8 mouse cellular contexts compared by ENCODE assay signal in the genomic region with DNA sequence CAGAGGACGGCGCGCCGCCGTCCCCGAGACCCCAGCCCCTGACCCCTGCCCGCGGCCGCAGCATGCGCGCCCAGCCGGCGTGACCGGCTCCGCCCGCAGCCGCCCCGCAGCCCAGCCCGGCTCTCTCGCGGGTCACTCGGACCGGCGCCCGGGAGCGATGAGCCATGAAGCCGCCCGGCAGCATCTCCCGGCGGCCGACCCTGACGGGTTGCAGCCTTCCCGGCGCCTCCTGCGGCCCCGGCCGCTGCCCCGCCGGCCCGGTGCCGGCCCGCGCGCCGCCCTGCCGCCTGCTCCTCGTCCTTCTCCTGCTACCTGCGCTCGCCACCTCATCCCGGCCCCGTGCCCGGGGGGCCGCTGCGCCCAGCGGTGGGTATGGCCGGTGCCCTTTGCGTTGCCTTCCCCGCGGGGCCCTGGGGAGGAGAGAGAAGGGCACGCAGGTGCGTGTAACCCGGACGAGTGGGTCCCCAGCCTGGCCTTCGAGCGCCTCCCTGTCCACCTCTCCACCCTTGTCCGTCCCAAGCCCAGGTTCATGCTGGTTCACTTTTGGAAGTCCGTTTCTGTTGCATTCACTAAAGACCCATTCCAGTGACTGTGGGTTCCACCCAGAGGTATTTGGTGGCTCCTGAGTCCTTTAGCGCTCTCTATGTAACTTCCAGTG. TPM values are rescaled to one million over a fixed set of nuclear protein-coding genes. Genes with fewer than 3 reads are reported as not detected.
A peak's percentile ranks its signal among the peaks of the same experiment; 100 is the strongest.
DNase-seq lines count a peak whose midpoint lies in the region; ATAC-seq and TF ChIP-seq lines count a peak whose summit lies in the region.

No protein-coding gene starts in this region.

- no peak overlapping the region for H3K27ac ChIP-seq in kidney, postnatal 0 days
- H3K27ac ChIP-seq in cortical plate, adult 2 months (ENCODE audit: insufficient read depth, low read length) = peak overlapping the region; percentile 84
- no peak overlapping the region for H3K27ac ChIP-seq in liver, embryonic 12.5 days
- no peak overlapping the region for H3K27ac ChIP-seq in stomach, embryonic 16.5 days (ENCODE audit: low read length)

- no peak for TF ChIP-seq POLR2A in cortical plate, adult 2 months (IDR thresholded peaks at IDR 0.05; ENCODE audit: extremely low read depth, insufficient read depth, low read length)

- H3K4me2 ChIP-seq in kidney, postnatal 0 days (ENCODE audit: low read length) = peak overlapping the region; percentile 97
- peak overlapping the region; percentile 71 for H3K4me2 ChIP-seq in liver, embryonic 12.5 days
- peak overlapping the region; percentile 87 for H3K4me2 ChIP-seq in stomach, embryonic 16.5 days (ENCODE audit: low read depth, low read length)

- DNase-seq in kidney, postnatal 0 days (ENCODE audit: low spot score) = peak; percentile 14
- no peak for DNase-seq in kidney, adult 8-10 months
- peak; percentile 58 for DNase-seq in R1 (ENCODE audit: low read depth, low spot score)
- peak; percentile 23 for DNase-seq in heart, postnatal 4 days
- no peak for DNase-seq in thymus, postnatal 25 days

- H3K36me3 ChIP-seq in kidney, postnatal 0 days (ENCODE audit: insufficient read depth, low read length) = no peaks in the 10 kb centered on the region
- no peaks in the 10 kb centered on the region for H3K36me3 ChIP-seq in liver, embryonic 12.5 days
- no peaks in the 10 kb centered on the region for H3K36me3 ChIP-seq in stomach, embryonic 16.5 days (ENCODE audit: control insufficient read depth, insufficient read depth, low read length)

- H3K4me1 ChIP-seq in kidney, postnatal 0 days (replicated peaks; ENCODE audit: insufficient read depth, low read length) = peaks cover 10% of the 10 kb centered on the region
- H3K4me1 ChIP-seq in cortical plate, adult 2 months (ENCODE audit: control insufficient read depth, insufficient read depth, low read length) = peaks cover 9% of the 10 kb centered on the region
- no peaks in the 10 kb centered on the region for H3K4me1 ChIP-seq in liver, embryonic 12.5 days
- no peaks in the 10 kb centered on the region for H3K4me1 ChIP-seq in stomach, embryonic 16.5 days (ENCODE audit: control insufficient read depth, insufficient read depth, low read length)

- no peaks in the 10 kb centered on the region for H3K9me3 ChIP-seq in kidney, postnatal 0 days (replicated peaks; ENCODE audit: low read length)
- H3K9me3 ChIP-seq in liver, embryonic 12.5 days (replicated peaks) = no peaks in the 10 kb centered on the region
- no peaks in the 10 kb centered on the region for H3K9me3 ChIP-seq in stomach, embryonic 16.5 days (replicated peaks; ENCODE audit: control insufficient read depth, low read length)

- peak; percentile 71 for ATAC-seq in kidney, postnatal 0 days (replicated peaks; ENCODE audit: low FRiP score, low read depth)
- no peak for ATAC-seq in liver, embryonic 12.5 days
- ATAC-seq in stomach, embryonic 16.5 days (ENCODE audit: insufficient read depth, low FRiP score) = peak; percentile 33; the same call in 1 of the 2 replicates

- H3K9ac ChIP-seq in kidney, postnatal 0 days (ENCODE audit: low read depth, low read length) = peak overlapping the region; percentile 57
- no peak overlapping the region for H3K9ac ChIP-seq in liver, embryonic 12.5 days
- peak overlapping the region; percentile 67 for H3K9ac ChIP-seq in stomach, embryonic 16.5 days (ENCODE audit: low read length)

- H3K4me3 ChIP-seq in kidney, postnatal 0 days (replicated peaks; ENCODE audit: low read depth, low read length) = peak overlapping the region; percentile 52
- peak overlapping the region; percentile 64 for H3K4me3 ChIP-seq in cortical plate, adult 2 months (ENCODE audit: insufficient read depth, low read length)
- peak overlapping the region; percentile 53 for H3K4me3 ChIP-seq in liver, embryonic 12.5 days
- peak overlapping the region; percentile 65 for H3K4me3 ChIP-seq in stomach, embryonic 16.5 days (replicated peaks; ENCODE audit: low read length)

- under 1% methylated on average over 50 of the region's 68 CpGs for WGBS in kidney, postnatal 0 days
- 2% methylated on average over 44 of the region's 68 CpGs for WGBS in liver, embryonic 12.5 days (ENCODE audit: insufficient replicate concordance)
- 2% methylated on average over 58 of the region's 68 CpGs for WGBS in stomach, embryonic 16.5 days

- no peak for TF ChIP-seq CTCF in kidney, postnatal 0 days (IDR thresholded peaks at IDR 0.05; ENCODE audit: low read depth)
- TF ChIP-seq CTCF in cortical plate, adult 2 months (IDR thresholded peaks at IDR 0.05; ENCODE audit: extremely low read depth, insufficient read depth, low read length) = no peak

- H3K27me3 ChIP-seq in kidney, postnatal 0 days (ENCODE audit: insufficient read depth, low read length) = 0 out of 2 replicates have a peak, but pooled peaks cover 12% of the 10 kb centered on the region
- peaks cover 71% of the 10 kb centered on the region for H3K27me3 ChIP-seq in liver, embryonic 12.5 days (replicated peaks)
- H3K27me3 ChIP-seq in stomach, embryonic 16.5 days (ENCODE audit: control insufficient read depth, insufficient read depth, low read length) = peaks cover 18% of the 10 kb centered on the region

RNA-seq across cellular contexts. Expression of gene Adam23, which starts 0.5 kb away (rescaled TPM):
- 1.2 and 3.0 TPM in 2 replicates for polyA plus RNA-seq in kidney, postnatal 0 days (2015; fragmentation: Nextera tagmentation; extraction: Ambion mirVana)
- polyA plus RNA-seq in cortical plate, adult 2 months (2012; rRNA removed) = 84.2 and 84.7 TPM in 2 replicates
- total RNA-seq in heart, postnatal 4 days (2021) = 1 to 10 TPM; 1.1 to 2.5 TPM
- 0.13 and 0.49 TPM in 2 replicates for polyA plus RNA-seq in liver, embryonic 12.5 days (2016; fragmentation: Nextera tagmentation; extraction: Ambion mirVana)
- 2.0 TPM in 2 replicates for polyA plus RNA-seq in stomach, embryonic 16.5 days (2015; fragmentation: Nextera tagmentation; extraction: Ambion mirVana)

Comparison
In these comparisons a context has a peak if more than half of its experiments do, and no peak if none do; other contexts are left out.
1. DNase-seq: peak in kidney, postnatal 0 days (single experiment), R1 (single experiment) and heart, postnatal 4 days (single experiment); none in kidney, adult 8-10 months (0 of 2) and thymus, postnatal 25 days (single experiment).
2. RNA of gene Adam23, which starts 0.5 kb away (polyA plus RNA-seq): 84.2 to 84.7 TPM in cortical plate, adult 2 months; 1.2 to 3.0 TPM in kidney, postnatal 0 days, 2.0 TPM in stomach, embryonic 16.5 days and 0.13 to 0.49 TPM in liver, embryonic 12.5 days; every median in the first group is over 10 times any median in the second.
3. Peak in every context shown above with its lines, with median percentiles within 50 percentile points of each other: H3K4me2 ChIP-seq and H3K4me3 ChIP-seq.